Mouse (Mus musculus) limb, embryonic 12.5 days (tissue): ENCODE data around the gene Zcwpw1. TPM values are rescaled to one million over a fixed set of nuclear protein-coding genes. Genes with fewer than 3 reads are reported as not detected.

Source experiments
- ATAC-seq: fragments of 200-750 bp; cut with Nextera tagmentation; 2 replicates; pipeline ENCODE4 v1.8.0; 2017; ENCODE audit warnings: low read depth, moderate TSS enrichment; ENCODE audit not compliant: insufficient number of reproducible peaks, insufficient read depth, low FRiP score, low TSS enrichment
- H3K27ac ChIP-seq: fragments of 300-500 bp; sonication (generic); 2 replicates; pipeline ENCODE4 v1.5.1; 2016; ENCODE audit warnings: mild to moderate bottlenecking, moderate library complexity
- H3K27me3 ChIP-seq: fragments of 300-500 bp; sonication (generic); 2 replicates; pipeline ENCODE4 v1.6.1; 2016; ENCODE audit warnings: mild to moderate bottlenecking, moderate library complexity
- H3K36me3 ChIP-seq: fragments of 300-500 bp; sonication (generic); 2 replicates; pipeline ENCODE4 v1.6.1; 2016; ENCODE audit warnings: mild to moderate bottlenecking, moderate library complexity
- H3K4me1 ChIP-seq: fragments of 300-500 bp; sonication (generic); replicated peaks from 2 replicates; pipeline ENCODE4 v1.6.1; 2016
- H3K4me2 ChIP-seq: fragments of 300-500 bp; sonication (generic); 2 replicates; pipeline ENCODE4 v1.6.1; 2016; ENCODE audit warnings: mild to moderate bottlenecking, moderate library complexity
- H3K4me3 ChIP-seq: fragments of 300-500 bp; sonication (generic); replicated peaks from 2 replicates; pipeline ENCODE4 v1.5.1; 2016; ENCODE audit warnings: mild to moderate bottlenecking
- H3K9ac ChIP-seq: fragments of 300-500 bp; sonication (generic); replicated peaks from 2 replicates; pipeline ENCODE4 v1.6.1; 2016; ENCODE audit warnings: mild to moderate bottlenecking, moderate library complexity
- H3K9me3 ChIP-seq: fragments of 300-500 bp; sonication (generic); 2 replicates; pipeline ENCODE4 v1.6.1; 2016; ENCODE audit warnings: mild to moderate bottlenecking, moderate library complexity
- WGBS: fragments of 180-500 bp; shearing (Covaris S2); methylation state at CpG from one replicate; pipeline ENCODE4 v1.1.7; 2016; 5-methylcytosine and 5-hydroxymethylcytosine counted together
- polyA plus RNA-seq: library from polyadenylated mRNA; unstranded; fragments of >200 nt; fragmentation: Nextera tagmentation; extraction: Ambion mirVana; gene quantifications from 2 replicates; pipeline ENCODE4 v1.2.1, GENCODE M21; 2016

Gene Zcwpw1
- 28.9 and 29.9 TPM in 2 replicates for polyA plus RNA-seq

DNA sequence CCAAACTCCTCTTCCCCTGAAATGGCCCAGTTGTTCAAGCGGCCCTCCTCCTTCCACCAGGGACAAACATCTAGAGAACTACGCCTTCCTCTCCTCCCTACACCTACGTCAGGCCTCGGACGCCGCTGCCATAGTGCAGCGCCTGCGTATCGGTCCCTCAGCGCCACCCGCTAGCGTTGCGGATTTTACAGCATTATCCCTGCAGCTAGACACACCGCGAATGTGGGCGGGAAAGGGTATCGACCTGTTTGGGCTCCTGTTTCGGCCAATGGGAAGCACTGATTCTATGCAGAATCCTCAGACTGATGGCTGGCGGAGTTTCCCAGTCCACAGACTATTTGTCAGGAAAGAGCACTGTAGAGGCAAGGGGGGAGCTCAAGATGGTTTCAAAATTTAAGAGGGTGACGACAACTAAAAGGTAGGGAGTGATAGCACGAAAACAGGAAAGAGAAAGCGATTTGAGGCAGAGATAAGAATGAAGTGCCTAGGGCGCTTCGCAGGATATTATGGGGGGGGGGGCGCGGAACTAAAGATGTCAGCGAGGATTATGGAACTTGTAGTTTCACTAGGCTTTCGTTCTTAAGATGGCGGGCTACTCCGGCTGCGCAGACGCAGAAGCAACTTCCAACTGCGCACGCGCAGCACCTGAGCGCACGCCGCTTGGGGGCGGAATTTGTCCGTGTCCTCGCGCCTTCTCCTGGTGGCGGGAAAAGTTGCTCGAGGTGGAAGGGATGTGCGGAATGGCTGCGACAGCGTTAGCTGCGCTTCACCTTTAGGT lies at the start of gene Zcwpw1, which contains the start of gene Mepce:
Zcwpw1 (plus strand) TSS at position 648 of the 778 bp plus-strand sequence.
Mepce (minus strand) TSS at position 505 of the 778 bp plus-strand sequence.
- H3K9ac ChIP-seq, result peak within 1 kb of the TSS; percentile 93
- no peaks in the 10 kb centered on the region for H3K27me3 ChIP-seq

DNA sequence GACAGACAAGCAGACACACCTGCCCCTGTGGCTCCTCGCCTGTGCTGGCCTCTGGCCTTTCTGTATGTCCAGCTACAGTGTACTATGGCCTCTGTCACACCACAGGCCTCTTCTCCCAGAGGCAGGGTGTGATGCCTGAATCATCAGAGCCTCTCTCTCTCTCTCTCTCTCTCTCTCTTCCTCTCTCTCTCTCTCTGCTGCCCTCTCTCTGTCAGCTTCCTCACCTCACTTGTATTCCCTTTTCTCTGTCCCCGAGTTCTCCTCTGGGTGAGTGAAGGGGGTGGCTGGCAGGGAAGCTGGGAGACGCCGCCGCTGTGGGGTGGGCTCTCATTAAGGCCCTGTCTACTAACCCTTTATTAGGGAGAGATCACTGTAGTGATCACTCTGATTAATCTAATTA lies 49.1 kb upstream of the Zcwpw1 start:
- no peak overlapping the region for H3K27ac ChIP-seq
- WGBS, result 62% methylated on average over 5 of the region's 5 CpGs
- peaks cover 39% of the 10 kb centered on the region for H3K36me3 ChIP-seq
- no peaks in the 10 kb centered on the region for H3K9me3 ChIP-seq
- no peak overlapping the region for H3K4me3 ChIP-seq
- no peak overlapping the region for H3K9ac ChIP-seq
- no peaks in the 10 kb centered on the region for H3K27me3 ChIP-seq
- peak overlapping the region; percentile 91; the same call in 1 of the 2 replicates for H3K4me2 ChIP-seq
- no peak for ATAC-seq
- peaks cover 51% of the 10 kb centered on the region for H3K4me1 ChIP-seq

More for the DNA sequence above, at the start of gene Zcwpw1, which contains the start of gene Mepce:
- Histone ChIP-seq H3K4me3 (peak within 1 kb of the TSS; percentile 88), H3K27ac (peak within 1 kb of the TSS; percentile 98), H3K36me3 (peaks cover 27% of the 10 kb centered on the region), H3K4me2 (peak within 1 kb of the TSS; percentile 88), H3K9me3 (no peaks in the 10 kb centered on the region), H3K4me1 (peaks cover 30% of the 10 kb centered on the region)
- ATAC-seq, result peak; percentile 50
- under 1% methylated on average over 48 of the region's 48 CpGs for whole genome bisulfite sequencing

DNA sequence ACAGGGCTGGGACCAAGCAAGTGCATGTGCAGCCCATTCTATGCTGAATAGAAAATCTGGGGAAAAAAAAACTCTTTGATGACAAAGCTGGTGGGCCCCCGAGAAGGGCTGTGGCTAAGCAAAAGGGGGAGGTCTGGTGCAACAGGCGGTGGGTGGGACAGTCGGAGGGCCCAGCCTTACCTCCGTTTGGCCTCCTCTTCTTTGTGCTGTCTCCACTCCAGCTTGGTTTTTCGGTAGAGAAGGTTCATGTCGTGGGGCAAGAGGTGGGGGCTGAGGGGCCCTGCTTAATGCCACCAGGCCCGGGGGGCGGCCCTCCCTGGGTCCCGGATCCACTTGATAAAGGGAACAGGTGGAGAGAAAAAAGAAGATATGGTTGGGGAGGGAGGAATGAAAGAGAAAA lies 48.1 kb upstream of the Zcwpw1 start:
- H3K36me3 ChIP-seq, result peaks cover 34% of the 10 kb centered on the region
- H3K4me2 ChIP-seq, result peak overlapping the region; percentile 91
- no peak overlapping the region for H3K27ac ChIP-seq
- H3K9ac ChIP-seq, result peak overlapping the region; percentile 66
- peaks cover 43% of the 10 kb centered on the region for H3K4me1 ChIP-seq
- no peak for ATAC-seq
- H3K27me3 ChIP-seq, result no peaks in the 10 kb centered on the region
- WGBS, result 69% methylated on average over 9 of the region's 9 CpGs
- H3K4me3 ChIP-seq, result 0 out of 2 replicates have a peak overlapping the region, but pooled peaks have one; percentile 1
- no peaks in the 10 kb centered on the region for H3K9me3 ChIP-seq

DNA sequence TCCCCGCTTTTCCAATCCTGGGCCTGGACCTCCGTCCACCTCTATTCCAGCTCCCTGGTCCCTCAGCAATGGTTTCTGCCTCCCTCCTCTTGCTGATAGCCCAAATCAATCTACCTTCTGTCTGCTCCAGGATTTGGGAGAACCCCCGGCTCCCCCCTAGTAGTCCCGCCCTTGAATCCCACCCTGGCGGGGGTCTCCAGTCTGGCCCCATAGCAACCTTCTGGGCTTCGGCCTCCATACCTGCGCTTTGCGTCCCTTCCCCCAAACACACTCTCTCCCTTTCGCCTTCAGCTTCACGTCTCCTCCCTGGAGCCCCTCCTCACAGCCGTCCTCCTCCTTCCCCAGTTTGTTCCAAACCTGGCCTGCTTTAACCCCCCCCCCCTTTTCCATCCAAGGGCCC lies 47.1 kb upstream of the Zcwpw1 start:
- H3K27me3 ChIP-seq, result no peaks in the 10 kb centered on the region
- ATAC-seq, result 0 out of 2 replicates have a peak, but pooled peaks have one; percentile 12
- peak overlapping the region; percentile 91 for H3K4me2 ChIP-seq
- H3K9me3 ChIP-seq, result no peaks in the 10 kb centered on the region
- peaks cover 39% of the 10 kb centered on the region for H3K4me1 ChIP-seq
- peak overlapping the region; percentile 66 for H3K9ac ChIP-seq
- H3K36me3 ChIP-seq, result peaks cover 25% of the 10 kb centered on the region
- H3K27ac ChIP-seq, result peak overlapping the region; percentile 68
- H3K4me3 ChIP-seq, result peak overlapping the region; percentile 65
- 10% methylated on average over 11 of the region's 11 CpGs for WGBS

DNA sequence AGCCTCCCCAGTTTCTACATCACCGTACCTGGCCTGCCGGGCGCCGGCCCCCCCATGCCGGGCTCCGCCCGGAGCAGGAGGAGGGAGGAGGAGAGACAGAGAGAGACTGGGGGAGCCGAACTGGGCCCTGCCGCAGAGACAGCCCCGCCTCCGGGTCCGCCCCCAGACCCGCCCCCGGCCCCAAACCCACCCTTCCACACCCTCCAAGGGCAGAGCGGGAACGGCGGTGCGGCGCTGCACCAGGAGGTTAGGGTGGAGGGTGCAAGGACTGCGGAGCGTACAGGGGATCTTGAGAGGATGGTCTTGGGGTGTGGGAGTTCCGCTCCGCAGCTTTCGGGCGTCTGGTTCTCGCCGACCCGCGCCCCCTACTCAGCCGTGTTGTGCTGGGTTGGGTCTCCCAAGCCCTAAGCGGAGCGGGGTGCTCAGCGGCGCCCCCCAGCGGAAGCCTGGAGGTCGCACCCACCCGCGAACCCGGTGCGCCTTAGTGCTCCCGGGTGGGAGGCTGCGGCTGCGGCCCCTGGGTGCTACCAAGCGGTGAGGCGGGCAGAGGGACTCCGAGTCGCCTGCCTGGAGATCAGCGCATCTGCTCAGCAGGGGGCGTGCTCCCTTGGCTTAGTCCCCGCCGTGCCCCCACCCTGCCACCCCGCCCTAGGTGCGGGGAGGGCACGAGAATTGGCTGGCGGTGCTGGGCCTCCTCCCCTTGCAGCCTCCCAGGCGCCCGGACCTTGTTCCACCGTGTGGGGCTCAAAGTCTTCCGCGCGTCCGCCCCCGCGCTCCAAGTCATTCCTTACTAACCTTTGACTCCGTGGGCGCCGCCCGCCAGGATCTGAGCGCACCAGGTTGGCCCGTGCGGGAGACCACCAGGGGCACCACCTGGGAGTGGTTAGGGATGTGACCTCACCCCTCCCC lies 46.3 kb upstream of the Zcwpw1 start, which contains the start of gene Nyap1:
Nyap1 (minus strand) TSS at position 585 of the 909 bp plus-strand sequence.
- no peaks in the 10 kb centered on the region for H3K27me3 ChIP-seq
- ATAC-seq, result peak; percentile 89
- peaks cover 17% of the 10 kb centered on the region for H3K36me3 ChIP-seq
- no peaks in the 10 kb centered on the region for H3K9me3 ChIP-seq
- H3K4me2 ChIP-seq, result peak within 1 kb of the TSS; percentile 91
- H3K4me1 ChIP-seq, result peaks cover 36% of the 10 kb centered on the region
- H3K4me3 ChIP-seq, result peak within 1 kb of the TSS; percentile 65
- H3K27ac ChIP-seq, result peak within 1 kb of the TSS; percentile 68
- H3K9ac ChIP-seq, result peak within 1 kb of the TSS; percentile 66
- WGBS, result under 1% methylated on average over 71 of the region's 71 CpGs

DNA sequence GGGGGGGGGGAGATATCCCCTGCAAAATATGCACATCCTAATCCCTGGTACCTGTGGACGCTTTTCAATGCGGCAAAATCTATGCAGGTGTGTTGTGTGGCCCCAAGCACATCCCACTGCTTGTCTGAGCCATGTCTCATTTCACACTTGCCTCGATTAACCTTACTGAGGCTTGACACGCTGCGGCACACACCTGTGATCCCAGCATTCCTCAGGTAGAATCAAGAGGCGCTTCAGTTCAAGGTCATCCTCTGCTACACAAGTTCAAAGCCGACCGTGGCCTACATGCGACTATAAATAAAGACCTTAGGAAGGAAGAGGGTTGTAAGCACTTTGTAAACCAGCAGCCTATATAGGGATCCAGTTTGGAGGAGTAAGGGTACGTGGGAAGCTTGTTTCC lies 45.5 kb upstream of the Zcwpw1 start:
- Histone ChIP-seq H3K9me3 (no peaks in the 10 kb centered on the region), H3K36me3 (peaks cover 10% of the 10 kb centered on the region), H3K4me2 (peak overlapping the region; percentile 91), H3K27ac (no peak overlapping the region), H3K27me3 (no peaks in the 10 kb centered on the region), H3K4me1 (peaks cover 36% of the 10 kb centered on the region), H3K4me3 (peak overlapping the region; percentile 65), H3K9ac (no peak overlapping the region)
- 52% methylated on average over 10 of the region's 10 CpGs for WGBS
- ATAC-seq, result no peak

DNA sequence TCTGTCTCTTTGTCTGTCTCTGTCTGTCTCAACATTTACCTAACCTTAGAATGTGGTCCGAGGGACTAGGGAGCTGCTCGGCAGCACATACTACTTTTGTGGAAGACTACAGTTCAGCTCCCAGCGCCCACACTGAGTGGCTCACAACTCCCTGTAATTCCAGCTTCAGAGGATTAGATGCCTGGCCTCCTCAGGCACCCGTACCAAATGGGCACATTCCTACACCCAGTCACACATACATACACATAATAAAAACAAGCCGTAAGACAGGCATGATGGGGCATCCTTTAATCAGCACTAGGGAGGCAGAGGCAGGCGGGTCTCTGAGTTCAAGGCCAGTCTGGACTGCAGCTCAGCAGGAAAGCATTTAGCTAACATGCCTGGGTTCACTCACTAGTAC lies 44.8 kb upstream of the Zcwpw1 start:
- no peak overlapping the region for H3K4me3 ChIP-seq
- peaks cover 5% of the 10 kb centered on the region for H3K36me3 ChIP-seq
- 86% methylated on average over 6 of the region's 6 CpGs for WGBS
- peaks cover 43% of the 10 kb centered on the region for H3K4me1 ChIP-seq
- H3K9ac ChIP-seq, result no peak overlapping the region
- H3K27ac ChIP-seq, result no peak overlapping the region
- no peaks in the 10 kb centered on the region for H3K9me3 ChIP-seq
- H3K27me3 ChIP-seq, result no peaks in the 10 kb centered on the region
- H3K4me2 ChIP-seq, result no peak overlapping the region
- no peak for ATAC-seq

DNA sequence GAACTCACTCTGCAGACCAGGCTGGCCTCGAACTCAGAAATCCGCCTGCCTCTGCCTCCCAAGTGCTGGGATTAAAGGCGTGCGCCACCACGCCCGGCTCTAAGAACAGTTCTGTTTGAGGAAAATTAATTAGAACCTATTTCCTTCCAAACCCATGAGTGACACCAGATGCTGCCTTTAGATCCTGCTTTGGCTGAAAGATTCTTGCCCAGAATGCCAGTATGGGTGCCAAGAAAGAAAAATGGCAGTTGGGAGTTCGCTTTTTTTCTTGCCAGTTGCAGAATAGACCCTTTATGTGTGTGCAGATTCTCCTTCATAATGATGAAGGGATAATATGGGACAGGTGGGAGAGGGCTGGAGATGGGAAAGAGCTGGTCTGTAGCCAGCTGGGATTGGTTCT lies 43.4 kb upstream of the Zcwpw1 start:
- Histone ChIP-seq H3K9me3 (no peaks in the 10 kb centered on the region), H3K4me1 (peaks cover 47% of the 10 kb centered on the region), H3K9ac (no peak overlapping the region), H3K4me3 (no peak overlapping the region), H3K27ac (no peak overlapping the region), H3K36me3 (peaks cover 3% of the 10 kb centered on the region; the same call in 1 of the 2 replicates), H3K4me2 (no peak overlapping the region), H3K27me3 (no peaks in the 10 kb centered on the region)
- 87% methylated on average over 7 of the region's 7 CpGs for WGBS
- no peak for ATAC-seq

DNA sequence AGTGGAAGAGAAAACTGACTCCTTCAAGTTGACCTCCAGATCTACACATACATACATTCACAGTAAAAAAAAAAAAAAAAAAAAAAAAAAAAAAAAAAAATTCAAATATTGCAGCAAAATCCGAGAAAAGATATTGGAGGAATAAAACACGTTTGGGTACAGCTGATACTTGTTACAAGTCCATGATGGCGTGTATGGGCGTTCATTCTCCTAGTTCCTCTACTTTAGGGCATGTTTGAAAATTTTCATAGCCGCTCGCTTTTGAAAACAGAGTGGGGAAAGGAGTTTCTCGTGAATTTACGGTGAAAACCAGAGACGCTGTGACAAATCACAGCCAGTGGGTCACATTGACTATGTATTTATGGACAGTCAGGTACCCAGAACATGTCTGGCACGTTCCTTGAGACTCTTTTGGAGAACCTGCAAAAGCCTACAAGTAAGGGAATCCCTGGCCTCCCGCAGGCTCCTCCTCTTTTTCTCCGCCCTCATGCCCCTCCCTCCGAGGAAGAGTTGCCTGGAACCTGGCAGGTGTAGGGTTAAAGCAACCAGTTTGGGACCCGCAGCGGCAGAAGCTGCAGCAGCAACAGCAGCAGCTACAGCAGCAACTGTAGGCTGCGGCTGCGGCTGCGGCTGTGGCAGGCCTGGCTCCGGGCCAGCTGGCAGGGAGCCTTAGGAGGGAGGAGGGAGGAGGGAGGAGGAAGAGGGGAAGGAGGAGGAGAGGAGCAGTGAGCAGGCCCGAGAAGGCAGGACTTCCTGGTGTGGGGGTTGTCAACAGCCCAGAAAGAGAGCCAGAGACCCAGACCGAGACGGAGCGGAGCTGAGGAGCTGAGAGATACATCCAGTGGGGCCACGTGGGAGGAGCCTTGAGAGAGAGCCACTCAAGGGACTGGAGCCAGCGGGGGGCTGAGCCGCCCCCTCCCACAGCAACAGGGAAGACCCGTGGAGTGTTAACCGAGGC lies 42.1 kb upstream of the Zcwpw1 start, which contains the start of gene Tsc22d4:
Tsc22d4 (plus strand) TSS at position 517 of the 958 bp plus-strand sequence.
- ATAC-seq, result peak; percentile 71
- Histone ChIP-seq H3K4me1 (peaks cover 38% of the 10 kb centered on the region), H3K4me2 (peak within 1 kb of the TSS; percentile 99), H3K4me3 (peak within 1 kb of the TSS; percentile 83), H3K9ac (peak within 1 kb of the TSS; percentile 85), H3K27me3 (no peaks in the 10 kb centered on the region), H3K36me3 (peaks cover 11% of the 10 kb centered on the region), H3K9me3 (no peaks in the 10 kb centered on the region), H3K27ac (peak within 1 kb of the TSS; percentile 96)
- 5% methylated on average over 28 of the region's 28 CpGs for WGBS

DNA sequence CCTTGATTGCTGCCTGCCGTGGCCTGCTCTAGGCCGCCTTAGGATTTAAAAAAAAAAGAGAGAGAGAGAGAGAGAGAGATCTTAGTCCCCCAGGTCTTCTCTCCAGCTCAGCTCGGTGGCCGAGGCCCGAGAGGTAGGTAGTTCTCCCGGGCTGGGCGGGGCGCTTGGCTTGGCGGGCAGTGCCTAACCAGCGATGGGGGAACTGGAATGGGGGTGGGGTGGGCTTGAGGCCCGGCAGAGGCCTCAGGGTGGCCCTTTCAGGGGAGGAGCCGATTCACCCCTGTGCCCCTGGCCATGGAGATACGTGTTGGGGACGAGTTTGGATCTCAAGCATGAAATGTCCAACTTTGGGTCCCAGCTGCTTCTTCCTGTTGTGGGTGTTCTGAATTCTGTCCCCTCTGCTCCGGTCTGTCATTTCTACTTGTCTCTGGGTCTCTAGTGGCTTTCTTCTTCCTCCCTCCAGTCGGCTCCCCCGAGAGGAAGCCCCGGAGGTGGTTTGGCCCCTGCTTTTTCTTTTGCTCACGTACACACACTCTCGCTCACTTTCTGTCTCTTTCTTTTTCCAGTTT lies 41.2 kb upstream of the Zcwpw1 start:
- no peak; the same call in 1 of the 2 replicates for ATAC-seq
- Histone ChIP-seq H3K4me1 (peaks cover 37% of the 10 kb centered on the region), H3K27ac (peak overlapping the region; percentile 96), H3K9me3 (no peaks in the 10 kb centered on the region), H3K4me3 (peak overlapping the region; percentile 83), H3K27me3 (no peaks in the 10 kb centered on the region), H3K36me3 (peaks cover 20% of the 10 kb centered on the region), H3K9ac (peak overlapping the region; percentile 85), H3K4me2 (peak overlapping the region; percentile 99)
- 2% methylated on average over 20 of the region's 20 CpGs for WGBS
